Mouse (Mus musculus) midbrain, embryonic 11.5 days (tissue): ENCODE measurements around the gene Gm21833. TPM values are rescaled to one million over a fixed set of nuclear protein-coding genes. Genes with fewer than 3 reads are reported as not detected.
"Not testable (repeated sequence)": the region's sequence is repeated elsewhere in the genome, so short reads cannot be mapped to it uniquely, and the experiment has no call there.

Experiments
- ATAC-seq: fragments of 200-750 bp; cut with Nextera tagmentation; 2 replicates; pipeline ENCODE4 v1.8.0; 2017; ENCODE audit warnings: moderate TSS enrichment, moderate library complexity; ENCODE audit not compliant: low FRiP score
- DNase-seq: peaks from one replicate; pipeline ENCODE4 v3.0.0; 2015; ENCODE audit warnings: low spot score; ENCODE audit errors: missing footprints
- H3K27ac ChIP-seq: fragments of 300-500 bp; sonication (generic); 2 replicates; pipeline ENCODE4 v1.5.1; 2014; ENCODE audit warnings: low read depth, low read length
- H3K27me3 ChIP-seq: fragments of 300-500 bp; sonication (generic); 2 replicates; pipeline ENCODE4 v1.6.1; 2014; ENCODE audit warnings: mild to moderate bottlenecking, low read length, moderate library complexity, mixed read lengths; ENCODE audit not compliant: control insufficient read depth, insufficient read depth
- H3K36me3 ChIP-seq: fragments of 300-500 bp; sonication (generic); 2 replicates; pipeline ENCODE4 v1.6.1; 2014; ENCODE audit warnings: mild to moderate bottlenecking, low read length, moderate library complexity, mixed read lengths; ENCODE audit not compliant: control insufficient read depth, insufficient read depth
- H3K4me1 ChIP-seq: fragments of 300-500 bp; sonication (generic); 2 replicates; pipeline ENCODE4 v1.6.1; 2014; ENCODE audit warnings: low read length; ENCODE audit not compliant: control insufficient read depth, insufficient read depth
- H3K4me2 ChIP-seq: fragments of 300-500 bp; sonication (generic); 2 replicates; pipeline ENCODE4 v1.6.1; 2014; ENCODE audit warnings: mild to moderate bottlenecking, moderate library complexity
- H3K4me3 ChIP-seq: fragments of 300-500 bp; sonication (generic); 2 replicates; pipeline ENCODE4 v1.5.1; 2014; ENCODE audit warnings: low read depth, low read length
- H3K9ac ChIP-seq: fragments of 300-500 bp; sonication (generic); 2 replicates; pipeline ENCODE4 v1.6.1; 2014; ENCODE audit warnings: low read length
- H3K9me3 ChIP-seq: fragments of 300-500 bp; sonication (generic); 2 replicates; pipeline ENCODE4 v1.6.1; 2016; ENCODE audit warnings: low read length; ENCODE audit not compliant: control insufficient read depth
- WGBS: fragments of 180-500 bp; shearing (Covaris S2); extraction: QIAGEN DNeasy Blood & Tissue Kit; methylation state at CpG from one replicate; pipeline ENCODE4 v1.1.7; 2014; 5-methylcytosine and 5-hydroxymethylcytosine counted together
- polyA plus RNA-seq: library from polyadenylated mRNA; unstranded; fragments of >200 nt; fragmentation: Nextera tagmentation; extraction: Ambion mirVana; gene quantifications from 2 replicates; pipeline ENCODE4 v1.2.1, GENCODE M21; 2014

Gene Gm21833
- not detected in 2 replicates for polyA plus RNA-seq

DNA sequence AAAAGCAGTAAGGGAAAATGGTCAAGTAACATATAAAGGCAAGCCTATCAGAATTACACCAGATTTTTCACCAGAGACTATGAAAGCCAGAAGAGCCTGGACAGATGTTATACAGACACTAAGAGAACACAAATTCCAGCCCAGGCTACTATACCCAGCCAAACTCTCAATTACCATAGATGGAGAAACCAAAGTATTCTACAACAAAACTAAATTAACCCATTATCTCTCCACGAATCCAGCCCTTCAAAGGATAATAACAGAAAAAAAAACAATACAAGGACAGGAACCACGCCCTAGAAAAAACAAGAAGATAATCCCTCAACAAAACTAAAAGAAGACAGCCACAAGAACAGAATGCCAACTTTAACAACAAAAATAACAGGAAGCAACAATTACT, at the start of gene Gm21833:
TSS of gene Gm21833 (plus strand) at position 301 of the 400 bp plus-strand sequence.
- not testable (repeated sequence) for H3K4me1 ChIP-seq, H3K27me3 ChIP-seq, H3K9me3 ChIP-seq, H3K36me3 ChIP-seq, H3K9ac ChIP-seq, H3K4me2 ChIP-seq, ATAC-seq, H3K27ac ChIP-seq, H3K4me3 ChIP-seq, DNase-seq
- 80% methylated on average over 2 of the region's 2 CpGs for WGBS

DNA sequence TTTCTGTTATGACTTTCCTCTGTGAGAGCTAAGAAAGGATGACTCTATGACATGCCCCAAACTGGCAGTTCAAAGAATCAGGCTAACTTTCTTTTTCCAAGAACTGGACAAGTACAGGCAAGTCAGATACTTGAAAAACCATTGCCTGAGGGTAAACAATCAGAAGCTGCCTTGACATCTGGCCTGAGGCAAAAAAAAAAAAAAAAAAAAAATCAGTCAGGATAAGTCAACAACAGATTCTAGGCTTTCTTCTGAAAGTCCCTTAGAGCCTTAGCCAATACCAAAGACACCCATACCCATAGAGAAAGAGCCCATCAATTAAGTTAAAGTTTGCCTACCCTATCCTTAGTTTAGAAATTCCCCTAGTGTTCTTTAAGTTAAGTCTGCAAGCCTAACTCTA, 38.7 kb upstream of the Gm21833 start:
- Histone ChIP-seq H3K9me3 (no peaks in the 10 kb centered on the region), H3K27ac (no peak overlapping the region), H3K4me1 (no peaks in the 10 kb centered on the region), H3K4me2 (no peak overlapping the region), H3K9ac (no peak overlapping the region), H3K27me3 (no peaks in the 10 kb centered on the region), H3K36me3 (no peaks in the 10 kb centered on the region), H3K4me3 (no peak overlapping the region)
- DNase-seq (no peak), ATAC-seq (no peak)

DNA sequence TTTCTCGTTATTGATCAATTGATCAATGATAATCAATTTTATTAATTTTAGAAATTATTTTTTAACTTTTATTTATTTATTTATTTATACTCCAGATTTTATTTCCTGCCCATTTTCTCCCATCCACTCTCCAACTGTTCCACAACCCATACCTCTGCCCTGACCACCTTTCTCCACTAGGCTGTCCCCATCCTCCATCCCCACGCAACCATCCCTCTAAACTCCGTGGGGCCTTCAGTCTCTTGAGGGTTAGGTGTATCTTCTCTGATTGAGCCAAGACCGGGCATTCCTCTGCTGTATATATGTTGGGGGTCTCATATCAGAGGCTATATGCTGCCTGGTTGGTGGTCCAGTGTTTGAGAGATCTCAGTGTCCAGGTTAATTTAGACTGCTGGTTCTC, 31.7 kb upstream of the Gm21833 start:
- no peak overlapping the region for H3K4me2 ChIP-seq
- no peaks in the 10 kb centered on the region for H3K4me1 ChIP-seq
- no peaks in the 10 kb centered on the region for H3K36me3 ChIP-seq
- no peaks in the 10 kb centered on the region for H3K9me3 ChIP-seq
- H3K4me3 ChIP-seq = no peak overlapping the region
- WGBS = 87% methylated on average over 4 of the region's 4 CpGs
- no peak for DNase-seq
- H3K27ac ChIP-seq = no peak overlapping the region
- no peaks in the 10 kb centered on the region for H3K27me3 ChIP-seq
- peak; percentile 42; the same call in 1 of the 2 replicates for ATAC-seq
- no peak overlapping the region for H3K9ac ChIP-seq

DNA sequence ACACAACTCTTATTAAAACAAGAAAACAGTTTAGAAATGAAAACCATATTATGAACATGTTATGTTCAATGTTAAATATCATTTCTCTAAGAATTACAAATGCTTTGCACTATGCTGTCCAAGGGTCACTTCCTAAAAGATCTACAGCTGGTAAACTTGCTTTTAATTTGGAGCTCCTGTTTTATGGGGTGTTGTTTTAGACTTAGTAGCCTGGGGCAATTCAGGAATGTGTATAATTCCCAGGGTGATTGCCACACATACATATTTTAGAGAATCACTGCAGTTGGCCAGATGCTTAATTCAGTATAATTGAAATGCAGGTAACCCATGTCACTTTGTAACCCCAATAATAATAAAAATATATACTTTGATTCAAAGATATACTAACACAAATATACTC, 12.9 kb upstream of the Gm21833 start:
- no peaks in the 10 kb centered on the region for H3K4me1 ChIP-seq
- DNase-seq (no peak), ATAC-seq (no peak)
- H3K9ac ChIP-seq = no peak overlapping the region
- H3K36me3 ChIP-seq = no peaks in the 10 kb centered on the region
- H3K27ac ChIP-seq = no peak overlapping the region
- H3K4me3 ChIP-seq = no peak overlapping the region
- H3K4me2 ChIP-seq = no peak overlapping the region
- no peaks in the 10 kb centered on the region for H3K9me3 ChIP-seq
- H3K27me3 ChIP-seq = no peaks in the 10 kb centered on the region

DNA sequence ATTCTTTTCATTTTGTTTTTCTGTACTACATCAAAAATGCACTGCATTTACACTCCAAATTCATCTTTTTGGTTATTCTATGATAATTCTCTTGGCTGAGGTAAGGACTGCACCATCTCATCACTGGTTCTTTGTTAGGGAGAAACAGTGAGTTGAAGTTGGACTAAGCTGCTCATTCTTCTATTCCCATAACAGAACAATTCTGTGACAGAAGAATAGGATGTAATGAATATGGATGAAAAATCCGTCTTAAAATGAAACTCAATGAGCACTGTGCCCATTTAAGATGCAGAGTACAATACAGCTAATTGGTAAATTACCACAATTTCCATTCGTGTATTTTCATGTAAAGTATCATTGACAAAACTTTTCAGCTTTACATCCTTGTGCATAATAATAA, 11.6 kb upstream of the Gm21833 start:
- H3K4me3 ChIP-seq = no peak overlapping the region
- H3K9me3 ChIP-seq = no peaks in the 10 kb centered on the region
- DNase-seq (no peak), ATAC-seq (peak; percentile 66)
- no peak overlapping the region for H3K4me2 ChIP-seq
- H3K27me3 ChIP-seq = no peaks in the 10 kb centered on the region
- H3K36me3 ChIP-seq = no peaks in the 10 kb centered on the region
- WGBS = 53% methylated on average over 2 of the region's 2 CpGs
- no peaks in the 10 kb centered on the region for H3K4me1 ChIP-seq
- H3K27ac ChIP-seq = no peak overlapping the region
- no peak overlapping the region for H3K9ac ChIP-seq

DNA sequence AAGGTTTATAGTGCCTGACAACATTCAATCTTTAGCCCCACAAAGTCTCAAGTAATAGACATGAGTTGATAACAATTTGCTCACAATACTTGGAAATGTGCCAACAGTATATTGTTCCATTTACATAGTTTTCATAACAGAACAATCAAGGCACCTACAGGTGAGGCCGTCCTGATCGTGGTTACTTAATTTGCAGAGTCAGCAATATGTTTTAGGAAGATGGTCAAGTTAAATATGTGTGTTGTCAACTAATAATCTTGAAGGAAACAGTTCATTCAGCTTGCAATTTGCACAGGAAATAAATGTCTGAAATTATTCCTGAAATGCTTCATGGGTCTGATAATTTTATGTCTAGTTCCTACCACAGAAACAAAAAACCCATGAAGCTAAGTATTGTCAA, 27.6 kb downstream of the Gm21833 start:
- no peak overlapping the region for H3K4me3 ChIP-seq
- H3K4me2 ChIP-seq = no peak overlapping the region
- no peaks in the 10 kb centered on the region for H3K9me3 ChIP-seq
- H3K27ac ChIP-seq = no peak overlapping the region
- ATAC-seq = no peak
- no peak for DNase-seq
- H3K36me3 ChIP-seq = no peaks in the 10 kb centered on the region
- 75% methylated on average over 2 of the region's 2 CpGs for WGBS
- no peaks in the 10 kb centered on the region for H3K27me3 ChIP-seq
- no peaks in the 10 kb centered on the region for H3K4me1 ChIP-seq
- H3K9ac ChIP-seq = no peak overlapping the region

DNA sequence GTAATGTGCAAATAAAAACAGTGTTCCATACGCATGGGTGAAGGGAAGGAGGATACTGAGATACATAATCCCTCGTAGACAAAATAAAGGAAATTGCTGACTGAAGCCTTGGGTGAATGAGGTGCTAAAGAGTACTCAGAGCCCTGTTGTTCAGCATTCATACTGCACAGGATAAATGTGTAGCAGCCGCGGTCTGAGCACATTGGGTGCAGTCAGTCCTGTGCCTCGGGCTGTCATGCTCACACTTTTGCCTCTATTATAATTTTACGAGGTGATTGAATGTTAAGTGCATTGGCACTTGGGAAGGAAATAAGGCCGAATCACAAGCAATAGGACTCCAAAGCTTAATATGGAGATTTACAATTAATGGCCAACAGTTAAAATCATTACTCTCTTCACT, 36.4 kb downstream of the Gm21833 start:
- Histone ChIP-seq H3K9ac (no peak overlapping the region), H3K27me3 (no peaks in the 10 kb centered on the region), H3K4me1 (no peaks in the 10 kb centered on the region), H3K4me2 (no peak overlapping the region), H3K36me3 (no peaks in the 10 kb centered on the region), H3K4me3 (no peak overlapping the region), H3K9me3 (no peaks in the 10 kb centered on the region), H3K27ac (no peak overlapping the region)
- ATAC-seq (no peak), DNase-seq (no peak)
- 86% methylated on average over 7 of the region's 7 CpGs for WGBS
